Mouse (Mus musculus) thymus, postnatal 36 days (tissue): ENCODE data around the gene March1.

Source experiments
- DNase-seq, 2 experiments: peaks; one replicate each; pipeline ENCODE4 v3.0.0; 2022; ENCODE audit warnings: mixed read lengths in 2 of 2

Gene March1

DNA sequence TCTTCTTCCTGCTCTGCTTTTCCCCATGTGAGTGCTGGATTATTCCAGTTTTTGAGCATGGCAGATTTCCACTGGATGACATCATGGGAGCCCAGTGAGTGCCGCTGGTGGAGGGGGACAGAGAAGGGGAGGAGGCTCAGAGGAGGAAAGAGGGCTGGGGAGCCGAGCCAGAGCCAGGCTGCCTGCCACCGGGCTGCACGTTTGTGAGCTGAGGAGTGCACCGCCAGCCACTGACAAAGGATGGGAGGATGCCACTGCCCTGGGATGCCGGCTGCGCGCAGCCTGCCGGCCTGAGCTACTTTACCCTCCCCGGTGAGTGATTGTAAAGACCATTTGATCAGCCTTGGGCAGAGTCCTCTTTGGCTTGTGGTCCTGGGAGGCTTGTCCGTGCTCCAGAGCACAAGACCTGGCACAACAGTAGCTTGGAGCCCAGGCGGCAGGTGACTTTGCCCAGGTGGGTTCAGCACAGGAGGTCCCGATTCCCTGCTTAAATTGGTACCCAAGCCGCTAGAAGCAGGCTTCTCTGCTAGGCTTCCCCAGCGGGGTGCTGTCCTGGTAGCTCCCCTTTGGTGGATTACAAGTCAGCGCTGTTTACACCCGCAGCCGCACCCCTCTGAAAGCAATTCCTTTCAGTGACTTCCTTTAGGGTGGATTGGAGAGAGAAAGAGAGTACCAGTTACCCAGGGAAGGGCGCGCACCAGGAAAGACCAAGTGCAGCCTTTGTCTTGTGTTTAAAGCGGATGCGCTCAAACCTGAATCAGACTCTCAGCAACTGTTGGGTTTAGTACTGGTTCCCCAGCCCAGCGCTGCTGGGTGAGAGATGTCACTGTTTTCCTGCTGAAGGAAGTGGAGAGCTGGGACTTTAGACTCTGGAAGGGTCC lies at the start of gene March1:
Gene March1, plus strand, starts transcription at position 30 of the 881 bp plus-strand sequence.
- no peak for DNase-seq

GRCm38 (mm10) chr8:65586909-65587308 lies 30.8 kb upstream of the March1 start:
- no peak for DNase-seq

- no peak for DNase-seq
These were observed 14.5 kb upstream of the March1 start for GRCm38 (mm10) chr8:65603241-65603640.

GRCm38 (mm10) chr8:65609509-65609908 lies 8.2 kb upstream of the March1 start:
- DNase-seq, result no peak

DNA sequence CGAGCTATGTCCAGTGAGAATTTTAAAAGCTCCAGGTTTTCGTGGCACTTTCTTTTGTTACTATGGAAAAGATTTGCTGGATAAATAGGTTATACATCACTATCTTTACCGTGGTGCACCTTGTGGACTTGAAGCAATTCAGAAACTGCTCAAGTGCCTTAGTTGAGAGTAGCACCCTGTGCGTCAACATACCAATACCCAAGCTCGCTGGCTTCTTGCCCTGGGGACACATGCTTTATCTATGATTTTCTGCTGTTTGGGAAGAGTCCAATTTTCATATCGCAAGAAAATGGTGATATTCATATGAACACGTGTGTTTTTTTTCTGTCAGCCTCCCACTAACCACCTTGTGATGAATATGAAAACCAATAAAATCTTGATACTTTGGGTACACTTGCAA lies 1.3 kb downstream of the March1 start:
- no peak for DNase-seq

GRCm38 (mm10) chr8:65644931-65645330 lies 27.2 kb downstream of the March1 start:
- DNase-seq, result no peak

- no peak for DNase-seq
These were observed 27.8 kb downstream of the March1 start for GRCm38 (mm10) chr8:65645502-65645901.

GRCm38 (mm10) chr8:65645945-65646344 lies 28.2 kb downstream of the March1 start:
- no peak for DNase-seq

- no peak for DNase-seq
These were observed 38.2 kb downstream of the March1 start for GRCm38 (mm10) chr8:65655924-65656323.

DNA sequence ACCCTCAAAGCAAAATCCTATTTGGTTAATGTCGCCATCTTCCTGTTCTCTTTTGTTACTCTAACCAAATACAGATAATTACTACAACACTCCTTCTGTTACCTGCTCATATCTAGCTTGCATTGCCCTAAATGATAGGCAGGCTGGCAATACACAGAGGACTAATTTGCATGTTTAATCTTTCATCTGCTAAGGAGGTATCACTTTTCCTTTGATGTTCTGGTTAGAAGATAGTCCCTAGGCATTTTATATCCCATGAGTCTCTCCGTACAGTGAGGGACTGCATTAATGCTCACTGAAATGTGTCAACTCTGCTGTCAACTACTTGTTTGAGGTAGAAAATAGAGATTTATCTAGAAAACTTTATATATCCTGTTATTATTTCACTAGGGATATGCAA lies 44.2 kb downstream of the March1 start:
- no peak for DNase-seq

GRCm38 (mm10) chr8:65665786-65666185 lies 48.1 kb downstream of the March1 start:
- DNase-seq, result no peak

DNA sequence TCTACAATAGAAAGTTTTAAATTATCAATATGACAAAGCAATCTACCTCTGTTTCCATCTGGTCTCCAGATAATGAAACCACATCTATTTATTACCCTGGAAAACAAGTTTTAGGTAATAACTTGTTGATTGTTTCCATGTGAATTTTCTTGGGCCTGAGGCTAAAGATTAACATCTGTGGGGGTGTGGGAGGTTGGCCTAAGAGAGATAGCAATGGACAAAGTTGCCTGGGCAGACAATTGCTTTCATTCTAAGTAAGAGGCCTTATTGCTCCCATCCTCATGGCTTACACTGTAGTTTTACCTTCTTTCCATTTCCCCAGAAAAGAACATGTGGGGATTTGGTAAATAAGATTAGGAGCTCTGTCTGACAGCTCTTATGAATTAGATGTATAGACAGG lies 125.4 kb downstream of the March1 start:
- DNase-seq, result no peak

- DNase-seq, result no peak
These were observed 158.1 kb downstream of the March1 start for GRCm38 (mm10) chr8:65775815-65776214.

- DNase-seq, result no peak
These were observed 163.5 kb downstream of the March1 start for GRCm38 (mm10) chr8:65781156-65781555.

GRCm38 (mm10) chr8:65812971-65813370 lies 195.3 kb downstream of the March1 start:
- no peak for DNase-seq

DNA sequence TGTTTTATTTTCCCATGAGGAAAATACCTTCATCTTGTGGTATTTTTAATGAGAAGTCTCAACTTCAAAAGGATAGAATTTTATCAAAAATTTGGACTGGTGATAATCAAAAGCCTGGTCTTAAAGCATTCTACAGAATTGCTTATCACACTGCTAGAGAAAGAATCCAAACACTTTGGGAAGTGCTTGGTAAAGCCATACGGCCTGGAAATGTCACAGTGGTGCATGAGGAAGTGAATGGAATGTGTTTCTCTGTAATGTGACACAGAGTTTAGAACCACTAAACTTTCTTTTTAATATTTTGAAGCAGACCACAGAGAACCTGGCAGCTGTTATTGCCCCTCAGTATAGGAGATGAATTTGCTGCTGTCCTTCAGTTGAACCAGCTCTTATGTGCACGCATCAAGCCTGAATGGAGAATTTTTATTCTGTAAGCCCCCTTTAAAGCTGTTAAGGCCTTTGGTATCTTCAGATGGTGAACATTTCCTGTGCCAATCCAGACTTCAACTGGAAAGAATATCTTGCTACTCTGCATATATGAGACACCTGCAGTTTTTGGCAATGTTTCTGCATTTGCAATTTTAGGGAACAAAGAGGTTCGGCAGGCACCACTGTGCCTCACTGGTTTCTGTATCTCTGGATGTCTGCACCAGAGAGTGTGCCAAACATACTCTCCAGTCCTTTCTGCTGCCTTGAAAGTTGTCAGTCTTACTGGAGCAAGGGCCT lies 304.8 kb downstream of the March1 start:
- DNase-seq, result no peak

DNA sequence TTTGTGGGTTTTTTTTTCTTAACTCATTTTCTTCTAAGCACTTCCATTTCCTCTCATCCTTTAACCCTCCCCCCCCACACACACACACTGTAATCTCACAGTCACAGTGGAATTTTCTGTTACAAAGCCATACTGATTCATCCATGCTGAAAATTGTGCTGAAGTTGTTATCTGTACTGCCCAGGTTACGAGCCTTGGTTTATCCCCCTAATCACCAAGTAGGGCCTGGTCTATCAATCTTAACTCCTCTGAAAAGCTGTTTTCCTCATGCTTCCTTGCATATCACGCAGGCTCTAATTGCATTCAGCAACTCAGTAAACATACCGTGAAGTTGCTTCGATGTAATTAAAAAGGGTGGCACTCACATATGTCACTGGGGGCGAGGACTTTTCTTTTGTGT lies 339.2 kb downstream of the March1 start:
- no peak for DNase-seq

DNA sequence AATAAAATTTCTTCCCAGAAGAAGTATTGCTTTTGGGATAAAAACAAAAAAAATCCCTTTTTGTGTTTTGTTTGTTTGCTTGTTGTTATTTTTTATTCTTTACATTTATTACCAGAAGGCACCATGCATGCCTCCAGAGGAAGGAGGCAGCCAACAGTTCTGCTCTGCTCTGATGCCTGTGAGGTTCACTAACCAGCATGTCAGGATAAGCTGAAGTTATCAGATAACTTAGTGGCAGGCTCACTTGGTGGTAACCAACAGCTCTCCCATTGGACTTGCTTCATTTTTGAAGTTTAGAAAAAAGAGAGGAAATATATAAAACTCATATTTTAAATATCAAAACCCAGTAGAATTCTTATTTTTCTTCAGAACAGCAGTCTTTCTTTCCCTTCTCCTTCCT lies 339.8 kb downstream of the March1 start:
- DNase-seq, result no peak

- DNase-seq, result no peak
These were observed 349.0 kb downstream of the March1 start for GRCm38 (mm10) chr8:65966502-65967222.

GRCm38 (mm10) chr8:65967223-65967778 lies 349.6 kb downstream of the March1 start:
- DNase-seq, result no peak

DNA sequence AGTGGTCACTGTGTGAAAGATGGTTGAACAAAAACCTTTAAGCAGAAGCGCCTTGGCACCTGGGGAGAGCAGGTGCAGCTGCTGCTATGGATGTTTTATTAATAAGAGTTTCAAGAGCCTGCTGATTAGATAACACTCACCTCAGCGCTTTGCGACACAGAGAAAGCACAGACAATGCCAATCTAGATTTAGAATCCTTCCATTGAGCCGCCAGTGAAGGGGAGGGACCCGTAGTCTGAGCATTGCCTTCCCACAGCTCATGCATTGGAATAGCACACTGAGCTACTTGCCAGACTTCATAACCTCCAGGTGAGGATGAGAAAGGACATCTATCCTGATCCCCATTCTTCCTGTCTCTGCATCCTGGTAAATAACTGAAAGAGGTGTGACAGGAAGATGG lies 359.2 kb downstream of the March1 start:
- no peak for DNase-seq

DNA sequence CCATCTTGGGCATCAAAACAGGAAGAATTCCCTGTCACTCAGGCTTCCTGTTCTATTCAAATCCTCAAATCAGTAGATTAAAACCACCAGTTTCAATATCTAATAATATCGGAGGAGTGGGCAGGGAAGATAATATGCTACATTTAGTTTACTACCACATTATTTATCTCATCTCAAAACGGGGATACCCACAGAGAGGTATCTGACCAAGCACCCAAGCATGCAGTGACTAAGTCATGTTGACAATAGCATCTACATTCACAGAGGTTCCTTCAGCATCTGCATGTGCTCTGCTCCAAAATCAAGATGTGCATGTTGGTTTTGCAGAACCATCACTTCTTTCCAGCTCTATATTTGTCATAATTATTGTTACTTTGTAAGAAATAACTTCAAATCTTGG lies 364.3 kb downstream of the March1 start:
- DNase-seq, result no peak

GRCm38 (mm10) chr8:65987665-65988064 lies 370.0 kb downstream of the March1 start:
- DNase-seq, result no peak
